Mouse (Mus musculus) spleen, adult 2 months (tissue): Measurements from ENCODE around the gene Pde3a.

Source experiments
- CTCF ChIP-seq: fragments of 200-500 bp; IDR thresholded peaks from 2 replicates; pipeline ENCODE4 v1.5.1; 2011; ENCODE audit warnings: mild to moderate bottlenecking, inconsistent platforms; ENCODE audit not compliant: insufficient read depth, insufficient read length, insufficient replicate concordance; ENCODE audit errors: extremely low read depth
- POLR2A ChIP-seq: fragments of 200-500 bp; IDR thresholded peaks from 2 replicates; pipeline ENCODE4 v1.6.1; 2011; ENCODE audit warnings: low read depth, low read length, inconsistent platforms

DNA sequence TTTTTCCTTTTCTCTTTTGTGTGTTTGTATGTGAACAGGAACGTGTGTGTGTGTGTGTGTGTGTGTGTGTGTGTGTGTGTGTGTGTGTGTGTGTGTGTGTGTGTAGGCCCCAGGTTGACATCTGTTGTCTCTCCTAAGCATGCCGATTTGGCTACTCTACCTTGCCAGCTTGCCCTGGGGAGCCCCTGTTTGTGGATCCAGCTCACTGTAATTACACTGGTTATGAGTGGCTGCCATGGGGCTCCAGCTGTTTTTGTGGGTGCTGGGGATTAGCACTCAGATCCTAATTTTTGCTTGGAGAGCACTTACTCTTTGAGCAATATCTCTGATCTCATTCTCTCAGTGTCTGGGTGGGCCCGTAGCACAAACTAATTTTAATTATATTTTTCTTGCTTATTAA is 32.6 kb downstream of the Pde3a start:
- TF ChIP-seq POLR2A (no peak), CTCF (no peak)
